Comparison of ENCODE assay signal across 29 mouse cellular contexts in genomic region chr3:114929605-114930004, GRCm38 (mm10). TPM values are rescaled to one million over a fixed set of nuclear protein-coding genes. Genes with fewer than 3 reads are reported as not detected.
DNase-seq lines count a peak whose midpoint lies in the region; ATAC-seq and TF ChIP-seq lines count a peak whose summit lies in the region.
"Had no signal": no experiment of that assay in that cellular context is flagged by ENCODE, and none has a peak within 500 bp of the region (broad histone marks: within the 10 kb centered on the region; RNA-seq: fewer than 3 reads in every experiment).

No protein-coding gene starts in this region.

- no peak overlapping the region for H3K9ac ChIP-seq in midbrain, postnatal 0 days (replicated peaks; ENCODE audit: low read length, poor library complexity, severe bottlenecking)
- H3K9ac ChIP-seq in midbrain, embryonic 14.5 days (replicated peaks; ENCODE audit: low read length): no peak overlapping the region
- no peak overlapping the region for H3K9ac ChIP-seq in forebrain, postnatal 0 days
- no peak overlapping the region for H3K9ac ChIP-seq in liver, embryonic 12.5 days
- H3K9ac ChIP-seq in hindbrain, embryonic 11.5 days (ENCODE audit: low read depth, low read length): no peak overlapping the region
- H3K9ac ChIP-seq: forebrain, embryonic 13.5 days; hindbrain, embryonic 13.5 days; limb, embryonic 15.5 days; liver, embryonic 14.5 days; midbrain, embryonic 12.5 days; stomach, embryonic 15.5 days had no signal

- H3K4me1 ChIP-seq in midbrain, postnatal 0 days (ENCODE audit: insufficient read depth, low read length): no peaks in the 10 kb centered on the region
- H3K4me1 ChIP-seq in midbrain, embryonic 14.5 days (ENCODE audit: control insufficient read depth, insufficient read depth, low read length): no peaks in the 10 kb centered on the region
- peaks cover 11% of the 10 kb centered on the region; the same call in 1 of the 2 replicates for H3K4me1 ChIP-seq in cerebellum, adult 2 months (ENCODE audit: control insufficient read depth, insufficient read depth, low read length)
- no peaks in the 10 kb centered on the region for H3K4me1 ChIP-seq in forebrain, postnatal 0 days (ENCODE audit: insufficient read depth)
- no peaks in the 10 kb centered on the region for H3K4me1 ChIP-seq in liver, embryonic 12.5 days
- no peaks in the 10 kb centered on the region for H3K4me1 ChIP-seq in hindbrain, embryonic 11.5 days (replicated peaks; ENCODE audit: control insufficient read depth, insufficient read depth, low read length)
- H3K4me1 ChIP-seq: forebrain, embryonic 13.5 days; hindbrain, embryonic 13.5 days; limb, embryonic 10.5 days; limb, embryonic 15.5 days; megakaryocyte, embryonic 14.5 days; midbrain, embryonic 12.5 days; stomach, embryonic 15.5 days had no signal

- no peaks in the 10 kb centered on the region for H3K9me3 ChIP-seq in midbrain, postnatal 0 days (ENCODE audit: low read length)
- no peaks in the 10 kb centered on the region for H3K9me3 ChIP-seq in midbrain, embryonic 14.5 days (ENCODE audit: control insufficient read depth, low read length)
- no peaks in the 10 kb centered on the region for H3K9me3 ChIP-seq in forebrain, postnatal 0 days (ENCODE audit: low read length)
- H3K9me3 ChIP-seq in liver, embryonic 12.5 days (replicated peaks): no peaks in the 10 kb centered on the region
- no peaks in the 10 kb centered on the region for H3K9me3 ChIP-seq in hindbrain, embryonic 11.5 days (ENCODE audit: control insufficient read depth, low read length)
- H3K9me3 ChIP-seq: forebrain, embryonic 13.5 days; hindbrain, embryonic 13.5 days; limb, embryonic 10.5 days; limb, embryonic 15.5 days; megakaryocyte, embryonic 14.5 days; midbrain, embryonic 12.5 days; stomach, embryonic 15.5 days had no signal

- H3K4me3 ChIP-seq in midbrain, postnatal 0 days (ENCODE audit: low read depth, low read length): no peak overlapping the region
- H3K4me3 ChIP-seq in midbrain, embryonic 14.5 days (replicated peaks; ENCODE audit: low read depth, low read length): no peak overlapping the region
- no peak overlapping the region for H3K4me3 ChIP-seq in cerebellum, adult 2 months (replicated peaks; ENCODE audit: insufficient read depth, low read depth, low read length)
- no peak overlapping the region for H3K4me3 ChIP-seq in forebrain, postnatal 0 days (ENCODE audit: low read depth, low read length)
- no peak overlapping the region for H3K4me3 ChIP-seq in liver, embryonic 12.5 days
- no peak overlapping the region for H3K4me3 ChIP-seq in hindbrain, embryonic 11.5 days (ENCODE audit: low read depth, low read length)
- H3K4me3 ChIP-seq: forebrain, embryonic 13.5 days; hindbrain, embryonic 13.5 days; layer of hippocampus, adult 2 months; limb, embryonic 10.5 days; limb, embryonic 15.5 days; megakaryocyte, embryonic 14.5 days; midbrain, embryonic 12.5 days; stomach, embryonic 15.5 days had no signal

- no peaks in the 10 kb centered on the region for H3K27me3 ChIP-seq in midbrain, postnatal 0 days (ENCODE audit: insufficient read depth, low read length)
- no peaks in the 10 kb centered on the region for H3K27me3 ChIP-seq in midbrain, embryonic 14.5 days (ENCODE audit: control insufficient read depth, insufficient read depth, low read length)
- no peaks in the 10 kb centered on the region for H3K27me3 ChIP-seq in cerebellum, adult 2 months (ENCODE audit: control insufficient read depth, insufficient read depth, low read length)
- no peaks in the 10 kb centered on the region for H3K27me3 ChIP-seq in forebrain, postnatal 0 days (ENCODE audit: insufficient read depth, low read length)
- H3K27me3 ChIP-seq in liver, embryonic 12.5 days (replicated peaks): no peaks in the 10 kb centered on the region
- no peaks in the 10 kb centered on the region for H3K27me3 ChIP-seq in hindbrain, embryonic 11.5 days (ENCODE audit: control insufficient read depth, insufficient read depth, low read length)
- H3K27me3 ChIP-seq: forebrain, embryonic 13.5 days; hindbrain, embryonic 13.5 days; limb, embryonic 15.5 days; megakaryocyte, embryonic 14.5 days; midbrain, embryonic 12.5 days; stomach, embryonic 15.5 days had no signal

- TF ChIP-seq CTCF in midbrain, postnatal 0 days (IDR thresholded peaks at IDR 0.05): no peak
- no peak for TF ChIP-seq CTCF in cerebellum, adult 2 months (IDR thresholded peaks at IDR 0.05; ENCODE audit: borderline replicate concordance, insufficient read depth, low read depth, low read length)
- no peak for TF ChIP-seq CTCF in forebrain, postnatal 0 days (IDR thresholded peaks at IDR 0.05; ENCODE audit: low read depth)

- 80% methylated on average over 4 of the region's 4 CpGs for WGBS in midbrain, postnatal 0 days
- WGBS in midbrain, embryonic 14.5 days: 86% methylated on average over 4 of the region's 4 CpGs
- 10% methylated on average over 4 of the region's 4 CpGs for WGBS in cerebellum, adult 2 months
- 66% methylated on average over 4 of the region's 4 CpGs for WGBS in forebrain, postnatal 0 days
- WGBS in liver, embryonic 12.5 days (ENCODE audit: insufficient replicate concordance): 72% methylated on average over 4 of the region's 4 CpGs
- WGBS in hindbrain, embryonic 11.5 days: 82% methylated on average over 4 of the region's 4 CpGs

- ATAC-seq in midbrain, postnatal 0 days (ENCODE audit: low FRiP score): no peak
- ATAC-seq in midbrain, embryonic 14.5 days (ENCODE audit: low FRiP score, low TSS enrichment): no peak
- ATAC-seq in forebrain, postnatal 0 days: no peak
- no peak for ATAC-seq in liver, embryonic 12.5 days
- no peak for ATAC-seq in hindbrain, embryonic 11.5 days (ENCODE audit: low FRiP score)
- ATAC-seq: CD4-positive, CD25-positive, alpha-beta regulatory T cell, adult 4 months; forebrain, embryonic 13.5 days; inflammation-experienced regulatory T-cells, adult 6 months had no signal

- H3K36me3 ChIP-seq in midbrain, postnatal 0 days (ENCODE audit: insufficient read depth, low read length): no peaks in the 10 kb centered on the region
- H3K36me3 ChIP-seq in midbrain, embryonic 14.5 days (ENCODE audit: control insufficient read depth, insufficient read depth, low read length): no peaks in the 10 kb centered on the region
- H3K36me3 ChIP-seq in forebrain, postnatal 0 days (ENCODE audit: insufficient read depth): no peaks in the 10 kb centered on the region
- no peaks in the 10 kb centered on the region for H3K36me3 ChIP-seq in liver, embryonic 12.5 days
- no peaks in the 10 kb centered on the region for H3K36me3 ChIP-seq in hindbrain, embryonic 11.5 days (ENCODE audit: control insufficient read depth, insufficient read depth, low read length)
- H3K36me3 ChIP-seq: hindbrain, embryonic 13.5 days; limb, embryonic 10.5 days; limb, embryonic 15.5 days; midbrain, embryonic 12.5 days; stomach, embryonic 15.5 days had no signal

- H3K4me2 ChIP-seq in midbrain, postnatal 0 days (ENCODE audit: low read depth, low read length, poor library complexity, severe bottlenecking): no peak overlapping the region
- no peak overlapping the region for H3K4me2 ChIP-seq in midbrain, embryonic 14.5 days (ENCODE audit: low read length)
- H3K4me2 ChIP-seq in forebrain, postnatal 0 days (ENCODE audit: low read depth): no peak overlapping the region
- no peak overlapping the region for H3K4me2 ChIP-seq in liver, embryonic 12.5 days
- H3K4me2 ChIP-seq in hindbrain, embryonic 11.5 days (replicated peaks; ENCODE audit: low read depth, low read length): no peak overlapping the region
- H3K4me2 ChIP-seq: forebrain, embryonic 13.5 days; heart, embryonic 11.5 days; hindbrain, embryonic 13.5 days; limb, embryonic 15.5 days; midbrain, embryonic 12.5 days; stomach, embryonic 15.5 days had no signal

- peak; percentile 21; the same call in 1 of the 2 replicates for TF ChIP-seq POLR2A in cerebellum, adult 2 months (IDR thresholded peaks at IDR 0.05; ENCODE audit: borderline replicate concordance, insufficient read depth, low read length)

- no peak overlapping the region for H3K27ac ChIP-seq in midbrain, postnatal 0 days (ENCODE audit: low read depth, low read length)
- no peak overlapping the region for H3K27ac ChIP-seq in midbrain, embryonic 14.5 days (replicated peaks; ENCODE audit: low read depth, low read length)
- H3K27ac ChIP-seq in cerebellum, adult 2 months (ENCODE audit: insufficient read depth, low read length): no peak overlapping the region
- H3K27ac ChIP-seq in forebrain, postnatal 0 days (ENCODE audit: low read depth, low read length): no peak overlapping the region
- no peak overlapping the region for H3K27ac ChIP-seq in liver, embryonic 12.5 days
- H3K27ac ChIP-seq in hindbrain, embryonic 11.5 days (ENCODE audit: low read depth, low read length): no peak overlapping the region
- H3K27ac ChIP-seq: forebrain, embryonic 13.5 days; hindbrain, embryonic 13.5 days; layer of hippocampus, adult 2 months; limb, embryonic 10.5 days; limb, embryonic 15.5 days; liver, embryonic 14.5 days; midbrain, embryonic 12.5 days; stomach, embryonic 15.5 days had no signal

- peak; percentile 10 for DNase-seq in midbrain, postnatal 0 days (ENCODE audit: low spot score)
- no peak for DNase-seq in midbrain, embryonic 14.5 days
- DNase-seq in cerebellum, adult 2 months: peak; percentile 89 to 97
- DNase-seq in cerebellum, postnatal 14 days: peak; percentile 83 to 92
- DNase-seq in forebrain, postnatal 0 days: no peak
- DNase-seq in hindbrain, embryonic 11.5 days (ENCODE audit: low spot score): no peak
- DNase-seq: adrenal gland, postnatal 25 days; gastrocnemius, postnatal 25 days; heart, adult 18-20 months; heart, postnatal 36 days; kidney, adult 11 months; kidney, postnatal 36 days; lung, adult 2 months; right cerebral cortex, postnatal 25 days; thymus, postnatal 14 days had no signal

RNA-seq across cellular contexts. Expression of gene Olfm3, which starts 25.7 kb away (rescaled TPM):
- total RNA-seq in midbrain, postnatal 0 days (2014; rRNA removed): 33.0 and 40.1 TPM in 2 replicates
- polyA plus RNA-seq in midbrain, postnatal 0 days (2015; fragmentation: Nextera tagmentation; extraction: Ambion mirVana): 19.8 and 20.9 TPM in 2 replicates
- polyA plus RNA-seq in midbrain, embryonic 14.5 days (2014; fragmentation: Nextera tagmentation; extraction: Ambion mirVana): 18.1 and 18.2 TPM in 2 replicates
- polyA plus RNA-seq in cerebellum, adult 2 months (2012; rRNA removed): 48.8 and 57.4 TPM in 2 replicates
- 15.8 and 22.6 TPM in 2 replicates for total RNA-seq in forebrain, postnatal 0 days (2014; rRNA removed)
- polyA plus RNA-seq in forebrain, postnatal 0 days (2015; fragmentation: Nextera tagmentation; extraction: Ambion mirVana): 5.0 and 8.6 TPM in 2 replicates
- polyA plus RNA-seq in liver, embryonic 12.5 days (2016; fragmentation: Nextera tagmentation; extraction: Ambion mirVana): not detected in 2 replicates
- polyA plus RNA-seq in hindbrain, embryonic 11.5 days (2014; fragmentation: Nextera tagmentation; extraction: Ambion mirVana): 1.7 and 1.9 TPM in 2 replicates
- total RNA-seq: gastrocnemius, postnatal 25 days; heart, adult 18-20 months; heart, postnatal 36 days; neutrophil, adult 5-6 weeks had no signal
- polyA plus RNA-seq: CD4-positive, CD25-positive, alpha-beta regulatory T cell, adult 4 months; heart, embryonic 11.5 days; inflammation-experienced regulatory T-cells, adult 6 months; liver, embryonic 14.5 days; lung, adult 2 months had no signal

Comparison
In these comparisons a context has a peak if more than half of its experiments do, and no peak if none do; other contexts are left out.
1. DNase-seq: peak in midbrain, postnatal 0 days (single experiment), cerebellum, adult 2 months (2 of 2) and cerebellum, postnatal 14 days (2 of 2); none in midbrain, embryonic 14.5 days (single experiment), forebrain, postnatal 0 days (single experiment) and hindbrain, embryonic 11.5 days (single experiment).